Mouse (Mus musculus) c-Kit-negative CD71-positive TER-119-positive erythroid progenitor cells, embryonic 14.5 days (primary cell): Measurements from ENCODE around the gene Bcas3.

Experiments
- DNase-seq: peaks from one replicate; pipeline ENCODE4 v3.0.0-alpha.2; 2013; ENCODE audit warnings: low read depth, low spot score

The Bcas3 gene

GRCm38 (mm10) chr11:85667741-85668140 lies 314.8 kb downstream of the Bcas3 start:
- DNase-seq, result no peak

GRCm38 (mm10) chr11:85672881-85673475 lies 320.0 kb downstream of the Bcas3 start:
- no peak for DNase-seq

DNA sequence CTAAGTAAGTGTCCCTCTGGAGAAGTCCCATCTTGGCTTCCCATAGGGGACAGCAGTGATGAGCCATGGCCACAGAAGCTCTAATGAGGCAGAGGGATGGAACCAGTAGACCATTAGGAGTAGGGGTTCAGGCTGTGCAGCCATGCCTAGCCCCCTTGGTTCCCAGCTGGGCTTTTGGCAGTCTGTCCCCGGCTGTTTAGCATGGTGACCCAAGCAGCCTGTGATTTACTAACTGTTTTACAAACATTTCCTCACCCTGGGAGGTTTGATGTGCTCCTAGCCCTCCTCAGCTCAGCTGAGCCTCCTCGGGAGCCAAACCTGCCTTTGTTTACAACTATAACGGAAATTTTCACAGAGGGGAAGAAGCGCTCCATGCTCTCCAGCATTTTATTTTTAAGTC lies 322.3 kb downstream of the Bcas3 start:
- DNase-seq, result no peak

- DNase-seq, result no peak
These were observed 323.5 kb downstream of the Bcas3 start for GRCm38 (mm10) chr11:85676357-85677004.

- no peak for DNase-seq
These were observed 325.7 kb downstream of the Bcas3 start for GRCm38 (mm10) chr11:85678666-85679065.

- no peak for DNase-seq
These were observed 328.8 kb downstream of the Bcas3 start for GRCm38 (mm10) chr11:85681580-85682419.

DNA sequence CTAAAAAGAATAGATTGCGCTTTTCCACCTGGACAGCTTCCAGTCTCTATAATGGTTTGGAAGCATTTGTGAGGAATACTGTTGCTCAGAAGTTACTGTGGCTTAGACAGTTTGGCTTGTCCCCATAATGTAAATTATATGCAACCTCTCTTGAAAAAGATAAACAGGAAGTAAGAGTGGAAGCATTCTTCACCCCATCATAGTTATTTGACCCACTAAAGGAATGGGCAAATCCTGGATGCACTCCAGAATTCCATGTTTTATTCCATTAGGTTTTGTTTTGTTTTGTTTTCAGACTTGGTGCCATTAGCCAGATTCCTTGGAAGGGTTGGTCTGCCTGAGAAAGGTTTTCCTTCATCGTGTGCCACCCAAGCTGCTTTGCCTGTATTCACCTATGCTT lies 332.0 kb downstream of the Bcas3 start:
- DNase-seq, result no peak

GRCm38 (mm10) chr11:85687816-85688439 lies 335.0 kb downstream of the Bcas3 start:
- no peak for DNase-seq

DNA sequence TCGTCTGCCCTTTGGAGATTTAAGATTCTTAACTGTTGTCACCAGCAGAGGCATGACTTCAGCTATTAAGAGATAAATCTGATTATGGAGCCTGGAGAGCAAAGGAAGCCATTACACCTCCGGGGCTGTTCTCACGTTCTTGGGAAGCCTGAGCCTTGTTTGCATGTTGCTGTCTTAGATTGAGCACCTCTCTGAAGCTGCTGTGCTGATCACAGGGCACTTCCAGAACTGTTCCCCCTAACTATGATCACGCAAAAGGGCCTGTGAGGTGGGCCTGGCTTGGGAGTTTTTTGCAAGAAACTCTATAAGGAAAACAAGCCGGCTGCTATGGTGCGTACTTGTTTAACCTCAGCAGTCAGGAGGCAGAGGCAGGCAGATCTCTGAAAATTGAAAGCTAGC lies 335.5 kb downstream of the Bcas3 start:
- no peak for DNase-seq

- no peak for DNase-seq
These were observed 336.3 kb downstream of the Bcas3 start for GRCm38 (mm10) chr11:85689226-85689625.

- DNase-seq, result no peak
These were observed 338.3 kb downstream of the Bcas3 start for GRCm38 (mm10) chr11:85691285-85691684.

DNA sequence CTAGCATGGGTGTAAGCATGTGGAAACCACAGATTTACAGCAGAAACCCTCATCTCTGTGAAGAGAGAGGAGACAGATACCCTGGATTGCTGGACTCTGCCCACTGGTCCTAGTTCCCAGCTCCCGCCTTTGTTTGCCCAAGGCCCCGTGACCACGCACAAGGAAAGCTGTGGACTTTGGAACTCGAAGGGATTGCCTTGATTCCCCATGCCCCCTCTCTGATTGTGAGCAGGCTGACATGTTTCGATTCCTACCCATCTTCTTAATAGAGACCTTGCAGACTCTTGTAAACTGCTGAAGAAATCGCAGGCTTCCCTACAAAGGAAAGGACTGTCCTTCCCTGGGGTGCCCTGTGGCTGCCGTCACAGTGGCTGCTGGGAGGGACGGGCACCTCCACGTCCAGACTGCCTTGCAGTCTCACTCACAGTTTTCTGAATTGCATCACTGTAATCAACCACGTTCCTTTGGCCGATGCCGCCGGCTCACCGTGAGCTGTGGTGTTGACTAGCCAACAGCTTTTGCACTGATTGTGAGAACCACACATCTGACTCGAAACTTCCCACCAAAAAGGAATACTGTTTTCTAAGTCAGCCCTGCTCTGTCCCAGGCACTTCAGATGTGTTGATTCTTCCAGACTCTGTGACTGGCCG lies 342.8 kb downstream of the Bcas3 start:
- DNase-seq, result no peak

GRCm38 (mm10) chr11:85696491-85697398 lies 343.8 kb downstream of the Bcas3 start:
- no peak for DNase-seq

DNA sequence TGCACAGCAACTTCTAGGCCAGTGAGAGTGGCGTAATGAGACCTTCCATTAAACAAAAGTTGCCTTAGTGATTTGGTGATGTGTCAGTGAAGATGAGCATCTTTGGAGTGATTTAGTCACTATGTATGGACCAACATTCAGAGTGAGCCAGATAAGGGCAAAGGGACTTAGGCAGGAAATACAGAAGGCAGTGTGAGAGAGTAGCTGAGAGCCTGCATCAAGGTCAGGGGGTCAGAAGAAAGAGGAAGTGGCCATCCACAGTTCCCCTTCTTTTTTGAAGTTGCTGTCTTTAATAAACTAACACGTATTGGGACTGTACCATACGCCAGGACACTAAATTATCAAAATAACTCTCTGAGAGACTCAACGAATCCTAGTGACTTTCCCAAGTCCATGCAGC lies 344.5 kb downstream of the Bcas3 start:
- DNase-seq, result no peak

- DNase-seq, result no peak
These were observed 345.3 kb downstream of the Bcas3 start for GRCm38 (mm10) chr11:85698242-85698641.

DNA sequence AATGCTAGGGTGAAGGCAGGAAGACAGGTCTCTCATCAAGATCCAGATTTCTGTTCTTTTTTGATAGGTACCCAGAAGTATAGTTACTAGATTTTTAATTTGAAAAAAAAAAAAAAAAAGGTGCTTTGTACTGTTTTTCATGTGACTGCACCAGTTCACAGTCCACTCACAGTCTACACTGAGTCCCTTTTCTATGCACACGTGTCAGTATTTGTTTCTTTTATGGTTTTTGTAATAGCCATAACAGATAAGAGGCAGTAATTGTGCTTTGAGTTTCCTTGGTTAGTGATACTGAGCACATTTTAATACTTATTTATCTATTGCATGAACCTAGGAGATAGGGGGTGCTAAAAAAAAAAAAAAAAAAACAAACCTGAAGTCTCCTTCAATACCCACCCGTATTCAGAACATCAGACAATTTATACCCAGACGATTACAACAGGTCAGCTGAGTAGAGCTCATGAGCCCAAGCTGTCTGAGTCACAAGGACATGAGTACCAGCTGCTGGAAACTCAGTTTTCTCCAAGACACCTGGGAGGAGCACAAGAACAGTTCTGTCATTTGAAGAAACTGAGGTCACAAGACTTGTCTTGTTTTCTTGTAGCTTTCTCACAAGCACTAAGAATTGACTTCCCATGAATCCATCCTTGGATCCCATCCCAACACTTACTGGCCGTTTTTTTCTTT lies 351.2 kb downstream of the Bcas3 start:
- DNase-seq, result no peak

DNA sequence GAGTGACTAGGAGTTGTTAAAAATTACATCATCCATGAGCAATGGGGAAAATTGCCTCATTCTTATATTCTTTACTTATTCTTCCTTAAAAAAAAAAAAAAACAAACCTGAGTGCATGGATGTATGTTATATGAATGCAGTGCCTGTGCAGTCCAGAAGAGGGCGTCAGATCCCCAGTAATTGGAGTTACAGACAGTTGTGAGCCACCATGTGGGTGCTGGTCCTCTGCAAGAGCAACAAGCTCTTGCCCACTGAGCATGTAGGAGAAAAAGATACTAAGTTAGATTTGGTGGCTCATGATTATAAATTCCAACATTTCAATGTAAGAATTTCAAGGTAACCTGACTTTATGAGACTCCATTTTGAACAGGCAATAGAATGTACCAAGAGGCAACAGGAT lies 353.7 kb downstream of the Bcas3 start:
- DNase-seq, result peak; percentile 5

- no peak for DNase-seq
These were observed 354.5 kb downstream of the Bcas3 start for GRCm38 (mm10) chr11:85707496-85707895.

- no peak for DNase-seq
These were observed 356.2 kb downstream of the Bcas3 start for GRCm38 (mm10) chr11:85709147-85709546.

DNA sequence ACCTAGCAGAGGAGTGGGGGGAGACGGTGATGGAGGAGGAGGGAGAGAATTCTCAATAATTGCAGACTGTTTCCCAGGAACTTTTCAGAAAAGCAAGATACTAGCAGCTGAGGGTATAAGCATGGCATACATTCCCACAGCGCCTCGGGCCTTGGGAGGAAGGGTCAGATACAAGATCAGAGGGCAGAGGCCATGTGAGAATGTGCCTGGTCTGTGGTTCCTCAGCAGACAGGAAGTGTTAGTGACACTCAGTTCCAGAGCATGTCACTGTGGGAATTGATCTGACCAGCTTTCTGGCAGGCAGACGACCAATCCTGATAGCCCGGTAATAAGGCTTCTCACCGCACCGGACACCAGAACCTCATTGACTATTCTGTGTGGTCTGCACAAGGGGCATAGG lies 357.2 kb downstream of the Bcas3 start:
- no peak for DNase-seq
